Mouse (Mus musculus) spleen, adult 12 weeks (tissue): Measurements from ENCODE around the gene Ahctf1.
"Not testable (repeated sequence)": the region's sequence is repeated elsewhere in the genome, so short reads cannot be mapped to it uniquely, and the experiment has no call there.

Source experiments
- DNase-seq: peaks from one replicate; pipeline ENCODE4 v3.0.0; 2022; ENCODE audit warnings: low spot score

Gene Ahctf1

GRCm38 (mm10) chr1:179803513-179804139, at the start of gene Ahctf1:
Gene Ahctf1, minus strand, starts transcription at chr1:179803680.
- DNase-seq: peak; percentile 92

DNA sequence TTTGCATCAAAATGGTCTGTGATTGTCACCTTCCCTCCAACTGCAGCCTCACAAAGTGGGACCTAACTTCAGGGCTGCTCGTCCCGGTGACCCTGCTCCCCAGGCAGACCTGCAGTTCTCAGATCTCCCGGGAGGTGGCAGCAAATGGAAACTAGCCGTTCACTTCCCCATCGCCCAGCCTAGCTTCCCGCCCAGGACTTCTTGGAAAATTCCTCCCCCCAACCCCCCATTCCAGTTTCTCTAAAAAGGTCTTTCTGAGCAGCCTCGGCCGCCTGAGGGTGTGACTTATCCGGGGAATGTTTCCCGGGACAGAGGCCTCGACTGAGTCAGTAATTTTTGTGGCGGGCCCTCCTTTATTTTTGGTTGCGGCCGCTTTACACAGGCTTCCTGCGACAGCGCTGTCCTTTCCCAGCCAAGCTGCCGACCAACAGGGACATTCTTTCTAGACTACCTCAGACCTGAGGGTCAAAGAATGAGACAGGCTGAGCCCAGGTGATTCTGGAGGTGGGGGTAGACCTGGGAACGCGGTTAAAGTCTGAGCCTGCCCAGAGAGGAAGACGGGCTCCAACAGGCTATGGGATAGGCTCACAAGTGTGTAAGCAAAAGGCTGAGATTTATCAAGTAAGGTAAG, 44.4 kb upstream of the Ahctf1 start:
- peak; percentile 70 for DNase-seq

DNA sequence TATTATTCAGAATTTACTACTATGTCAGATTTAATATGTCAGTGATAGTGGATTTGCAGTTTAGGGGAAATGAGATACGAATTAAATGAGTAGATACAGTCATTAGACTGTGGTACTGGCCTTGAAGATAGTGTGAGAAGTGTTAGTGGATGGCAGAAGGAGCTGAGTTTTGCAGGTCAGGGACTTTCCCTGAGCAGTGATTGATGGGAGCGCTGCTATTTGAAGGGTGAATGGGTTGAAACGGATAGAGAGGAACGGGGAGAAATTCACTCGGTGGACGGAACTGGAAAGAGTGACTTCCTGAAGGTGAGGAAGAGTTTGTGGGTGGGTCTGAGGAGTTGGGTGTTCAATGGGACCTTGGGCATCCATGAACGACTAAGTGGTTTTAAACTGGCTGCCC, 43.7 kb upstream of the Ahctf1 start:
- DNase-seq: no peak

- no peak for DNase-seq
These were observed 42.5 kb upstream of the Ahctf1 start for GRCm38 (mm10) chr1:179845832-179846499.

DNA sequence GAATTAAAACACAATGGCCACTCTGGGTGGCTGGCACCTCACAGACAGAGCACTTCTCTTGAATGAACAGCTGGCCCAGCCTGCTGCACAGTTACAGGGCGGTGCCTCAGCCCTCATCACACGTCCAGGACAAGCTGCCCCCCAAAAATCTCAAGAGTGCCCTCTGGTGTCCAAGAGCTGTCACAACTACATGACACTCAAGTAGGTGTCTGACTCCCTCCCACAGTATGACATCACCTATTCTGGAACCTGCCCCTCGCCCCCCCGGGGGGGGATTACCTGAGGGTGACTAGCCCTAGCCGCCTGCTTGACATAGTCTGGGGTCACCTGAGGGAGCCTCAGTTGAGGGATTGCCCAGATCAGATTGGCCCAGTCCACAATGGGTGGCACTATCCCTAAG, 41.4 kb upstream of the Ahctf1 start:
- peak; percentile 56 for DNase-seq

GRCm38 (mm10) chr1:179843981-179844380, 40.5 kb upstream of the Ahctf1 start:
- no peak for DNase-seq

GRCm38 (mm10) chr1:179842568-179842967, 39.1 kb upstream of the Ahctf1 start:
- no peak for DNase-seq

DNA sequence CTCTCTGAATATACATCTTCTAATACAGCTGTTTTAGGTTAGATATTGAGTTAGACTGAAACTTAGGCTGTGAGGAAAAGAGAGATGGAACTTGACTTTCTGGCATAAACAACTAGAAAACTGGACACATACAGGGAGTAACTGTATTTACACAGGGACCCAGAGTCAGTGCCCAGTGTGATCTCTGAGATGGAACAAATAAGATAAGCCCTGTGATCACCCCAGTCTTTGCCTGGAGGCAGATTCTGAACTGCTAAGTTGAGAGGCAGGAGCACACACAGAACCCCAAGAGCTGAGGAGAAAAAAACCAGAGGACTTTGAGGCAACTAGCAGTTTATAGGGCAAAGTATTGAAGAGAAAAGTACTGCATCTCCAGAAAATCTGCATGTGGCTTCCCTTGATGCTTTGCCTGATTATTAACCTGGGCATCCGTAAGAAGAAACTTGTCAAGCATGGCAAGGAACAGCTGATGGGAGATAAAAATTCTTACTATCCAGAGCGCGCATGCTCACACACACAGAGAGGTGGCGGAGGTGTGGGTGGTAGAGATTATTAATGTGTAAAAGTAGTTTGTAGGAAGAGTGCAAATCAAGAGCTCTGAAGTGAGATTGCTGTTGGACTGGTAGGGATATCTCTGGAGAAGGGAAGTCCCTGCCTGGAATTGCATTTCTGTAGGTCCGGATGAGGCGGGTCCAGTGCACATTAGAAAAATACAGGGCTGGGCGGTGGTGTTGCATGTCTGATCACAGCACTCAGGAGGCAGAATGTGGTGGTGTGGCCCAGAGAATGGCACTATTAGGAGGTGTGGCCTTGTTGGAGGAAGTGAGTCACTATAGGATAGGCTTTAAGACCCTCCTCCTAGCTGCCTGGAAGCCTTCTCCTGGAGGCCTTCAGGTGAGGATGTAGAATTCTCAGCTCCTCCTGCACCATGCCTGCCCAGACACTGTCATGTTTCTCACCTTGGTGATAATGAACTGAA, 33.2 kb upstream of the Ahctf1 start:
- DNase-seq: no peak

GRCm38 (mm10) chr1:179835753-179836425, 32.4 kb upstream of the Ahctf1 start:
- DNase-seq: no peak

DNA sequence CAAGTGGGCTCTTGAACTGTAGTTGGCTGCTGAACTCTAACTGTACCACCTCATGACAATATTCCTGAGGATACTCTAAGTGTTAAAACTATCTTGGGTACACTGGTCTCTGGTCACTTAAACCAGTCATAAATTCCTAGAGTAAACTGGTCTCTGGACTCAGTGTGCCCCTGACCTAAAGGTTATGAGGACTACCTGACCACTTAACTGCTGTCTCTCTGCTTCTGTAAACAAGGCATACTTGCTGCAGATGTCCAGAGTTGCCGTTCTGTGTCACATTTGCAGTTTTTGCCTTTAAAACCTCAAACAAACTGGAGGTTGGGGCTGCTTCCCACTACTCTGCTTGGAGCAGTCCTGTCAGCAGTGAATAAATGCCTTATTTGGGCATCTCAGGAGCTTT, 30.1 kb upstream of the Ahctf1 start:
- DNase-seq: no peak

DNA sequence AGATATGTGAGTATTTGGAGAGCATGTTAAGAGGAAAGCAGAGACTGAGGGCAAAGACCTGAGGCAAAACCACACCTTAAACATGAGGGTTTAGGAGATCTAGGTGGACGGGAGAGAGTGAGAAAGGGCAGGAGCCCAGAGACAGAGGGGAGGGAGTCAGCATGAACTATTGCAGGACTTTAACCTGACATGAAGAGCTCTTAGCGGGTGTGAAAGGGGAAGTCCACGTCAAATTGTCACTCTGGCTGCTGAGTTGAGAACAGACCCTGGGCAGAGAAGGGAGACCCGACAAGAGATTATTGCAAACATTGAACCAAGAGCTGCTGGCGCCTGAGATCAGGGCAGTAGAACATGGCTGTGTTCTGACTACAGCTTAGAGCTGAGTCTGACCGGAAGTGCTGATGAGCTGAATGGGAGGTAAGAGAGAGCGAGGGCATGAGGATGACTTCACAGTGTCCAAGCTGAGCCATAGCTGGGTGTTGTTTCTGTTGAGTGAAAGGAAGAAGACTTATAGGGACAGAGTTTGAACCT, 29.3 kb upstream of the Ahctf1 start:
- no peak for DNase-seq

DNA sequence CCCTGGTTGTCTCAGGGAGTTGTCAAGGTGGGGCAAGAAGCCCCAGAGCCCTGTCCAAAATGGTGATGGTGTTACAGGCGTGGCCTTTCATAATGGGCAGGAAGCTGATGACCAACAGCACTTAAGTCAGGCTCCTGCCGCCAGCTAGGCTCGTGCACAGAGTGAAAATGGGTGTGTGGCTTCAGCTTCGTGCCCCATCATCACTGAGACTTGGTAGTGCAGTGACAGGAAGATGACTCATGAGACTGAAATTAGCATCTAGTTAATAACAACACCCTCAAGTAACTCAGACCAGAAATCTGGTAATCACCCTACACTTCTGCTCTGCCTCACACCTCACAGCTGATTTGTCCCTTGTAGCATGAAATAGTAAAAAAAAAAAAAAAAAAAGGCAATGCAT, 25.4 kb upstream of the Ahctf1 start:
- no peak for DNase-seq

DNA sequence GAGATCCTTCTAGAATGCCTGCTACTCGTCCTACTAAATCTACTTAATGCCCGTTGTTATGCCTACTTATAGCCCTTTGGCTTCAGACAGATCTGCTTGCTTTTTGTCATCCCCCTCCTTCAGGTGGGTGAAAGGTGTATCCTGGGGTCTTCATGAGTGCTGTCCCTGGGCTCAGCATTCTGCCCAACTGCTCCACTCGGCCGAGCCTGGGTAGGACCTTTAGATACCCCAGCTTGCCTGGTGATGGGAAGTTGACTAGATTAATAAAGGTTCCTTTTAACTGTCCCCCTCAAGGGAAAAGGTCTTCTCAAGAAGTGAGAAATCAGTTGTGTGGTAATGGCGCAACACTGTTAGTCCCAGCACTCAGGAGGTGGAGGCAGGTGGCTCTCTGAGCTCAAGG, 24.6 kb upstream of the Ahctf1 start:
- DNase-seq: no peak

DNA sequence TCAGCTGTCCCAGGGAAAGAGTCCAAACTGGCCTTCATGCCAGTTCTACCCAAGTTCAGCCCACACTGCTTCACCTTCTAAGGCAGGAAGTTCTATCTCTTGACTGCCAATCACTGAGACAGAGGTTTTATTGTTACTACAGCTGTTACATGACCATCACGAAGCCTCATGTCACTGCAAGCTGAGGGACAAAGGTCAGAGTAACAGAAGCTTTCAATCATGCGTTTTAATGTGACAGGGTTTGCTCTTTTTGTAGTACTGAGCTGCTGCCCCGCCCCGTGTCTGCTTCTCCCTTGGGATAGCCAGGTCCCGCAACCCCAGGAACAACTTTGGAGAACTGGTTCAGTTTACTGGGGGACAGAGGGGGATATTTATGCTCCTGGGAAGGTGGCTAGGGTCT, 21.1 kb upstream of the Ahctf1 start:
- no peak for DNase-seq

DNA sequence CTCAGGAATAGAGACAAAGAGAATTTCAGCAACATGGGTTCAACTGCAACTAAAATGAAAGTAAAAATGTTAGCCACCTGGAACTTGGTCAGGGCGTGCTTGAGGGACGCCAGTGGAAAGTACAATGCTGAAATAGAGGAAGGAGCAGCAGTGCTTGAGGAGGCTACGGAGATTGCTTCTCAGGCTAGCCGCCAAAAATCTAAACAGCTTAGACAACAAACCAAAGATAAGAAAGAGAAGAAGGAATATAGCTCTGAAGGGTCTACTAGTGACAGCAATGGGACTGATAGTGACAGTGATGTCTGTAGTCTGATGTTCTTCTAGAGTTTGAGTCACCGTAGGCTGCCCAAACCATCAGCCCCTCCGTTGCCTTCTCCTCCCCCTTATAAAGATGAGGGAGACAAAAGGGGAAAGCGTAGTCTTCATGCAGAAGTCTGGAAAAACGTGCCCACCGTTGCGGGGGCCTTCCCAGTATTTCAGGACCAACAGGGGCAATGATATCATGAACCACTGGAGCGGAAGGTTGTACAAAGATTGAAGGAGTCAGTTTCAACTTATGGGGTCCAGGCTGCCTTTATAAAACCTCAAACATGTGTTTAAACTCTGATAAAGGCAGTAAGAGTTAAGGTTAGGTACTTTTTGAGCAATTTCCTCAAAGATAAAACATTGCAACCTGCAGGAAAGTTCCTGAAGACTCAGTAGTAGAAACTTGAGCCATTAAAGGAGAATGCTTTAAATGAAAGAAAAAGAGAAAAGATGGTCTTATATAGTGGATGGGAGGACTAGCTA, 15.2 kb upstream of the Ahctf1 start:
- not testable (repeated sequence) for DNase-seq

DNA sequence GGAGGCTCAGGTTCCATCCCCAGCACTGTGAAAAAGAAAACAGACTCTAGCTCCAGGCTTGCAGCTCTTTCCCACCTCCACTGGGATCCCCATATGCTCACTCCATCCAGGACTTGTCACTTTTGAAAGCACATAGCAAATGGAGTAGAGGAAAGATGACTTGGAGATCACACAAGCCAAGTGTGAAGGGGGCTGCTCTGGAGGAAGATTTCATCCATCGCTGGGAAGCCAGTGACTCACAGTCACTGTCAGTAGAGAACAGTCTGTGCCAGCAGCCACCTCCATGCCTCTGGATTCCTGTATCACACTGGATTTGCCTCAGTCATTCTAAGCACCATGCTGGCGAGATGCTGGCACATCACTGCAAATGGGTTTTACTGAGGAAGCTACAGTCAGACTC, 11.1 kb upstream of the Ahctf1 start:
- no peak for DNase-seq

GRCm38 (mm10) chr1:179813385-179813784, 9.9 kb upstream of the Ahctf1 start:
- DNase-seq: no peak

GRCm38 (mm10) chr1:179808300-179808699, 4.8 kb upstream of the Ahctf1 start:
- DNase-seq: no peak

- DNase-seq: no peak
These were observed 4.0 kb upstream of the Ahctf1 start for GRCm38 (mm10) chr1:179807468-179807867.

DNA sequence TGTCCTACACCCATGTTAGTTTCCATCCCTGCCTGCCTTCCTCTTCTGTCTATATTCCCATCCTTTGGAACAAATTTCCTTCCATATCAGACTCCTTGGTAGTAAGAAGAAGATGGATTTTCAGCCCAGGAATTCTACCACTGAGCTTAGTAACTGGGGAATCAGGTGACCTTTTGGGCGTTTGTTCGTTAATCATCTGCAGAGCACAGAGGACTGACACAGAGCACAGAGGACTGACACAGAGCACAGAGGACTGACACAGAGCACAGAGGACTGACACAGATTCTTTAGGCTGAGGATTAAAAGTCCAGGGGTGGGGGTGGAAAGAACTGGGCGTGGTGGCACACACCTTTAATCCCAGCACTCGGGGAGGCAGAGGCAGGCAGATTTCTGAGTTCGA, 2.3 kb upstream of the Ahctf1 start:
- no peak for DNase-seq
